22 mouse cellular contexts compared by ENCODE assay signal in the genomic region with DNA sequence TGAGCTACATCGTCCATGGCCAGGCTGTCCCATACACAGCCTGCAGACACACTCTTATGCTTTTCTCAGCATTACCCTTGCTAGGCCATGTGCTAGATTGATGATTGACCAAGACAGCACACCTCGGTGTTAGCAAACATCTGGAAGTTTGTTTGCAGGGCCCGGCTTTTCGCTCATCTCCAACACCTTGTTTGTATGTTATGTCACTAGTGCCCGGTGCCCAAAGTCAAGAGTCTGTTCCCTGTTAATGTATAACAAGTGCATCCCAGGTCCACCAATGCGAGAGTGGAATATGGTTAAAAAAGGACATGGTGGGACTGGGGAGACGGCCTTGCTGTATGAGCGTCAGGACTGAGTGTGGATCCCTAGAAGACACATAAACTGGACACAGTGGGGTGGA. TPM values are rescaled to one million over a fixed set of nuclear protein-coding genes. Genes with fewer than 3 reads are reported as not detected.
A peak's percentile ranks its signal among the peaks of the same experiment; 100 is the strongest.
DNase-seq lines count a peak whose midpoint lies in the region; ATAC-seq lines count a peak whose summit lies in the region.
"Had no signal": no experiment of that assay in that cellular context is flagged by ENCODE, and none has a peak within 500 bp of the region (broad histone marks: within the 10 kb centered on the region; RNA-seq: fewer than 3 reads in every experiment).

No protein-coding gene starts in this region.

- 58% methylated on average over 8 of the region's 8 CpGs for WGBS in liver, embryonic 16.5 days (ENCODE audit: insufficient replicate concordance)
- WGBS in liver, embryonic 11.5 days: 75% methylated on average over 8 of the region's 8 CpGs
- 88% methylated on average over 8 of the region's 8 CpGs for WGBS in heart, embryonic 12.5 days

- no peaks in the 10 kb centered on the region for H3K36me3 ChIP-seq in liver, embryonic 16.5 days (ENCODE audit: control insufficient read depth, insufficient read depth)
- no peaks in the 10 kb centered on the region for H3K36me3 ChIP-seq in liver, embryonic 11.5 days (ENCODE audit: control insufficient read depth, insufficient read depth, low read length)
- H3K36me3 ChIP-seq in heart, embryonic 12.5 days: no peaks in the 10 kb centered on the region
- H3K36me3 ChIP-seq: embryonic facial prominence, embryonic 10.5 days; embryonic facial prominence, embryonic 15.5 days; forebrain, embryonic 12.5 days; heart, embryonic 15.5 days; intestine, embryonic 15.5 days; liver, embryonic 13.5 days; midbrain, embryonic 13.5 days; neural tube, embryonic 13.5 days had no signal

- H3K4me3 ChIP-seq in liver, embryonic 16.5 days (ENCODE audit: low read depth, low read length): no peak overlapping the region
- H3K4me3 ChIP-seq in liver, embryonic 11.5 days (ENCODE audit: low read depth, low read length): no peak overlapping the region
- H3K4me3 ChIP-seq in heart, embryonic 12.5 days: no peak overlapping the region
- H3K4me3 ChIP-seq: embryonic facial prominence, embryonic 10.5 days; embryonic facial prominence, embryonic 15.5 days; forebrain, embryonic 12.5 days; heart, embryonic 15.5 days; intestine, embryonic 15.5 days; liver, embryonic 13.5 days; midbrain, embryonic 13.5 days; neural tube, embryonic 13.5 days had no signal

- H3K4me1 ChIP-seq in liver, embryonic 16.5 days (ENCODE audit: control insufficient read depth, low read depth, low read length): peaks cover 6% of the 10 kb centered on the region; the same call in 1 of the 2 replicates
- 0 out of 2 replicates have a peak, but pooled peaks cover 2% of the 10 kb centered on the region for H3K4me1 ChIP-seq in liver, embryonic 11.5 days (replicated peaks; ENCODE audit: control insufficient read depth, insufficient read depth, low read length)
- 0 out of 2 replicates have a peak, but pooled peaks cover 4% of the 10 kb centered on the region for H3K4me1 ChIP-seq in heart, embryonic 12.5 days (replicated peaks)
- H3K4me1 ChIP-seq: embryonic facial prominence, embryonic 15.5 days; forebrain, embryonic 12.5 days; midbrain, embryonic 13.5 days; neural tube, embryonic 13.5 days had no signal

- no peak overlapping the region for H3K27ac ChIP-seq in liver, embryonic 16.5 days (ENCODE audit: low read length)
- H3K27ac ChIP-seq in liver, embryonic 11.5 days (ENCODE audit: low read depth, low read length): no peak overlapping the region
- H3K27ac ChIP-seq in heart, embryonic 12.5 days (ENCODE audit: poor library complexity, severe bottlenecking): no peak overlapping the region
- H3K27ac ChIP-seq: embryonic facial prominence, embryonic 10.5 days; embryonic facial prominence, embryonic 15.5 days; forebrain, embryonic 12.5 days; heart, embryonic 15.5 days; intestine, embryonic 15.5 days; liver, embryonic 13.5 days; macrophage; midbrain, embryonic 13.5 days; neural tube, embryonic 13.5 days had no signal

- H3K9ac ChIP-seq in liver, embryonic 16.5 days (ENCODE audit: low read depth, low read length): no peak overlapping the region
- H3K9ac ChIP-seq in liver, embryonic 11.5 days (ENCODE audit: low read depth, low read length): no peak overlapping the region
- H3K9ac ChIP-seq in heart, embryonic 12.5 days: no peak overlapping the region
- H3K9ac ChIP-seq: embryonic facial prominence, embryonic 15.5 days; forebrain, postnatal 0 days; heart, embryonic 15.5 days; intestine, embryonic 15.5 days; liver, embryonic 13.5 days; midbrain, embryonic 13.5 days; neural tube, embryonic 13.5 days had no signal

- no peaks in the 10 kb centered on the region for H3K9me3 ChIP-seq in liver, embryonic 16.5 days (replicated peaks; ENCODE audit: control insufficient read depth, low read length)
- H3K9me3 ChIP-seq in liver, embryonic 11.5 days (ENCODE audit: control insufficient read depth, low read length): no peaks in the 10 kb centered on the region
- no peaks in the 10 kb centered on the region for H3K9me3 ChIP-seq in heart, embryonic 12.5 days (replicated peaks)
- H3K9me3 ChIP-seq: embryonic facial prominence, embryonic 10.5 days; embryonic facial prominence, embryonic 15.5 days; forebrain, embryonic 12.5 days; heart, embryonic 15.5 days; intestine, embryonic 15.5 days; liver, embryonic 13.5 days; midbrain, embryonic 13.5 days; neural tube, embryonic 13.5 days had no signal

- peak; percentile 59 for ATAC-seq in liver, embryonic 16.5 days (ENCODE audit: low read depth)
- no peak for ATAC-seq in liver, embryonic 11.5 days (replicated peaks; ENCODE audit: low FRiP score)
- no peak for ATAC-seq in heart, embryonic 12.5 days (ENCODE audit: insufficient number of reproducible peaks, low FRiP score)
- ATAC-seq: forebrain, postnatal 0 days; hindbrain, embryonic 16.5 days; intestine, embryonic 15.5 days; midbrain, embryonic 13.5 days had no signal

- no peak for DNase-seq in liver, embryonic 11.5 days (ENCODE audit: low spot score)
- peak; percentile 87 for DNase-seq in kidney, adult 9 months
- peak; percentile 48 for DNase-seq in kidney, postnatal 10 days
- peak; percentile 85 for DNase-seq in yolk sac, embryonic 10.5 days (ENCODE audit: low spot score)
- DNase-seq in cerebellum, postnatal 14 days: no peak
- DNase-seq: adrenal gland, postnatal 36 days; B cell, adult 2 months; cerebellum, adult 18-20 months; cerebellum, postnatal 10 days; forebrain, postnatal 0 days; liver, embryonic 13.5 days had no signal

- H3K27me3 ChIP-seq in liver, embryonic 16.5 days (ENCODE audit: control insufficient read depth, insufficient read depth, low read depth, low read length): no peaks in the 10 kb centered on the region
- no peaks in the 10 kb centered on the region for H3K27me3 ChIP-seq in liver, embryonic 11.5 days (replicated peaks; ENCODE audit: control insufficient read depth, insufficient read depth, low read length)
- H3K27me3 ChIP-seq in heart, embryonic 12.5 days (replicated peaks): 0 out of 2 replicates have a peak, but pooled peaks cover 9% of the 10 kb centered on the region
- H3K27me3 ChIP-seq: embryonic facial prominence, embryonic 15.5 days; heart, embryonic 15.5 days; intestine, embryonic 15.5 days; liver, embryonic 13.5 days; midbrain, embryonic 13.5 days; neural tube, embryonic 13.5 days had no signal

- H3K4me2 ChIP-seq in liver, embryonic 16.5 days (ENCODE audit: low read depth, low read length): no peak overlapping the region
- H3K4me2 ChIP-seq in liver, embryonic 11.5 days: no peak overlapping the region
- H3K4me2 ChIP-seq in heart, embryonic 12.5 days: no peak overlapping the region
- H3K4me2 ChIP-seq: embryonic facial prominence, embryonic 15.5 days; forebrain, embryonic 12.5 days; heart, embryonic 15.5 days; intestine, embryonic 15.5 days; liver, embryonic 13.5 days; midbrain, embryonic 13.5 days; neural tube, embryonic 13.5 days had no signal

RNA-seq across cellular contexts. Expression of a gene that starts 35.3 kb away (rescaled TPM):
- polyA plus RNA-seq in liver, embryonic 16.5 days (2015; fragmentation: Nextera tagmentation; extraction: Ambion mirVana): 4.6 and 5.9 TPM in 2 replicates
- 4.5 and 5.0 TPM in 2 replicates for polyA plus RNA-seq in liver, embryonic 11.5 days (2014; fragmentation: Nextera tagmentation; extraction: Ambion mirVana)
- polyA plus RNA-seq in heart, embryonic 12.5 days (2016; fragmentation: Nextera tagmentation; extraction: Ambion mirVana): 0.09 and 0.24 TPM in 2 replicates
- polyA plus RNA-seq: embryonic facial prominence, embryonic 15.5 days; forebrain, embryonic 12.5 days; macrophage; midbrain, embryonic 13.5 days had no signal

RNA-seq across cellular contexts. Expression of a gene that starts 56.7 kb away (rescaled TPM):
- polyA plus RNA-seq in liver, embryonic 16.5 days (2015; fragmentation: Nextera tagmentation; extraction: Ambion mirVana): 11.2 and 13.0 TPM in 2 replicates
- polyA plus RNA-seq in liver, embryonic 11.5 days (2014; fragmentation: Nextera tagmentation; extraction: Ambion mirVana): 38.1 and 42.3 TPM in 2 replicates
- polyA plus RNA-seq in heart, embryonic 12.5 days (2016; fragmentation: Nextera tagmentation; extraction: Ambion mirVana): 24.1 and 25.1 TPM in 2 replicates

Comparison
In these comparisons a context has a peak if more than half of its experiments do, and no peak if none do; other contexts are left out.
1. DNase-seq: peak in kidney, adult 9 months (single experiment), kidney, postnatal 10 days (single experiment) and yolk sac, embryonic 10.5 days (single experiment); none in liver, embryonic 11.5 days (single experiment) and cerebellum, postnatal 14 days (0 of 2).